Mouse (Mus musculus) heart, embryonic 15.5 days (tissue): ENCODE measurements around the gene Abcc4. TPM values are rescaled to one million over a fixed set of nuclear protein-coding genes. Genes with fewer than 3 reads are reported as not detected.
A peak's percentile ranks its signal among the peaks of the same experiment; 100 is the strongest.

Experiments
- ATAC-seq: fragments of 200-750 bp; cut with Nextera tagmentation; replicated peaks from 2 replicates; pipeline ENCODE4 v1.8.0; 2017; ENCODE audit warnings: low read depth, moderate TSS enrichment; ENCODE audit not compliant: insufficient number of reproducible peaks, insufficient read depth, low FRiP score
- H3K27ac ChIP-seq: fragments of 300-500 bp; sonication (generic); 2 replicates; pipeline ENCODE4 v1.5.1; 2015; ENCODE audit warnings: mild to moderate bottlenecking, inconsistent platforms
- H3K27me3 ChIP-seq: fragments of 300-500 bp; sonication (generic); 2 replicates; pipeline ENCODE4 v1.6.1; 2015; ENCODE audit warnings: inconsistent platforms
- H3K36me3 ChIP-seq: fragments of 300-500 bp; sonication (generic); 2 replicates; pipeline ENCODE4 v1.6.1; 2015; ENCODE audit warnings: mild to moderate bottlenecking, inconsistent platforms
- H3K4me1 ChIP-seq: fragments of 300-500 bp; sonication (generic); replicated peaks from 2 replicates; pipeline ENCODE4 v1.6.1; 2015; ENCODE audit warnings: inconsistent platforms
- H3K4me2 ChIP-seq: fragments of 300-500 bp; sonication (generic); 2 replicates; pipeline ENCODE4 v1.6.1; 2015; ENCODE audit warnings: inconsistent platforms, mild to moderate bottlenecking, moderate library complexity
- H3K4me3 ChIP-seq: fragments of 300-500 bp; sonication (generic); 2 replicates; pipeline ENCODE4 v1.5.1; 2015; ENCODE audit warnings: mild to moderate bottlenecking, inconsistent platforms
- H3K9ac ChIP-seq: fragments of 300-500 bp; sonication (generic); 2 replicates; pipeline ENCODE4 v1.6.1; 2015; ENCODE audit warnings: mild to moderate bottlenecking, inconsistent platforms
- H3K9me3 ChIP-seq: fragments of 300-500 bp; sonication (generic); replicated peaks from 2 replicates; pipeline ENCODE4 v1.6.1; 2016; ENCODE audit warnings: inconsistent platforms
- WGBS: fragments of 180-500 bp; shearing (Covaris S2); methylation state at CpG from one replicate; pipeline ENCODE4 v1.1.7; 2015; ENCODE audit warnings: mixed read lengths; 5-methylcytosine and 5-hydroxymethylcytosine counted together
- microRNA-seq: library from miRNA; unstranded; fragments of <30 nt; microRNA quantifications from one replicate; pipeline ENCODE4, GENCODE M21; 2016
- polyA plus RNA-seq: library from polyadenylated mRNA; unstranded; fragments of >200 nt; fragmentation: Nextera tagmentation; extraction: Ambion mirVana; gene quantifications from 2 replicates; pipeline ENCODE4 v1.2.1, GENCODE M21; 2015

Gene Abcc4
- polyA plus RNA-seq, 1 experiment from 2014 or later, result 1.6 TPM

DNA sequence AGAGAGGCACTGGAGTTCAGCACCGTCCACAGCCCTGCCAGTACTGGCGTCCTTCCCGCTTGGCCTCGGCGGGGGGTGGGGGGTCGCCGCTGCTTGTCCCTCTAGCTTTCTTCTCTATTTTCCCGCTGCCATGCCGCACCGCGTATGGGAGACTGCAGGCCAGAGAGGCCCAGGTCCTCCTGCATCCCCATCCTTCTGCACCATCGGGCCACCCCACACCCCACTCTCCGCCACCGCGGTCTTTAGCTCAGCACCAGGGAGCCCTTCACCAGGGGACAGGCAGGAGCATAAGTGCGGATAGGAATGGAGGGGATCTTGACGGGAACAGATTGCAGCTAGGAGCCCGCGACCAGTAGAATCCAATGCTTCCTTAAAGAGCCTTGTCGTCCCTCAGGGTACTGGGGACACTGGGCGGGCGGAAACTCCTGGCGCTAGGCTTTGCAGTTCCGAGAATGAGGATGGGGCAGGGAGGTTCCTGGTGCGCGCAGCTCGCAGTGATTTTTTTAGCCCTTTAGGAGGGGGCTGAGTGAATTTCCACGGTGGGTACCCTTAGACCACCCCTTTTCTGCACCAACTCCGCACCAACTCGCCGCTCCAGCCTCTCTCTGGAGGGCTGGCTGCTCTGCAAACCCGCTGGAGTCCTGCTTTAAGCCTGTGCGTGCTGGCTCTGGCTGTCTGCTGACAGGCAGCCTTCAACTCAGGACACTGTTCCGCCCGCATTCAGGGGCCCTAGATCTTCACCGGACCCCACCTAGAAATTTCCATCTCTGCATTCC is 268.7 kb downstream of the Abcc4 start:
- Histone ChIP-seq H3K27me3 (peaks cover 81% of the 10 kb centered on the region), H3K4me3 (peak overlapping the region; percentile 54), H3K4me2 (peak overlapping the region; percentile 92), H3K4me1 (peaks cover 14% of the 10 kb centered on the region), H3K9me3 (no peaks in the 10 kb centered on the region), H3K36me3 (no peaks in the 10 kb centered on the region), H3K27ac (no peak overlapping the region), H3K9ac (peak overlapping the region; percentile 40)
- peak; percentile 50; the same call in 1 of the 2 replicates for ATAC-seq
- WGBS, result under 1% methylated on average over 36 of the region's 36 CpGs

DNA sequence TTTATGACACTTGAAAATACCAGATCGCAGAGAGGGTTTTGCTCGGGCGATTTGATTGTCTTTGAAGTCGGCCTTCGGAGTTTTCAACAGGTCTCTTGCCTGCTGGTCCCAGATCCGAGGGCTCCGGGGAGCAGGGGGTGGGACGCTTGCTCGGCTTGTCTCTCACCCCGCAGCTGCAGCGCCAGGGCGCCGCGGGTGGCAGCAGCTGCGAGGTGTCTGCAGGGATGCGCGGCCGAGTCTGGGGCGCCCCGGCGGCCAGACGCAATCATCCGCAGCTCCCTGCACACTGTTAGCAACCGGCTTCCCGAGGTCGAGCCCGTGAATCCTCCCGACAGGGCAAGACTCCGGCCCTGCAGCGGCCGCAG is 269.2 kb downstream of the Abcc4 start:
- Histone ChIP-seq H3K4me2 (peak overlapping the region; percentile 92), H3K27ac (no peak overlapping the region), H3K27me3 (peaks cover 76% of the 10 kb centered on the region), H3K4me3 (peak overlapping the region; percentile 54), H3K9ac (peak overlapping the region; percentile 40; the same call in 1 of the 2 replicates), H3K4me1 (peaks cover 14% of the 10 kb centered on the region), H3K9me3 (no peaks in the 10 kb centered on the region), H3K36me3 (no peaks in the 10 kb centered on the region)
- under 1% methylated on average over 31 of the region's 31 CpGs for WGBS
- peak; percentile 22; the same call in 1 of the 2 replicates for ATAC-seq

DNA sequence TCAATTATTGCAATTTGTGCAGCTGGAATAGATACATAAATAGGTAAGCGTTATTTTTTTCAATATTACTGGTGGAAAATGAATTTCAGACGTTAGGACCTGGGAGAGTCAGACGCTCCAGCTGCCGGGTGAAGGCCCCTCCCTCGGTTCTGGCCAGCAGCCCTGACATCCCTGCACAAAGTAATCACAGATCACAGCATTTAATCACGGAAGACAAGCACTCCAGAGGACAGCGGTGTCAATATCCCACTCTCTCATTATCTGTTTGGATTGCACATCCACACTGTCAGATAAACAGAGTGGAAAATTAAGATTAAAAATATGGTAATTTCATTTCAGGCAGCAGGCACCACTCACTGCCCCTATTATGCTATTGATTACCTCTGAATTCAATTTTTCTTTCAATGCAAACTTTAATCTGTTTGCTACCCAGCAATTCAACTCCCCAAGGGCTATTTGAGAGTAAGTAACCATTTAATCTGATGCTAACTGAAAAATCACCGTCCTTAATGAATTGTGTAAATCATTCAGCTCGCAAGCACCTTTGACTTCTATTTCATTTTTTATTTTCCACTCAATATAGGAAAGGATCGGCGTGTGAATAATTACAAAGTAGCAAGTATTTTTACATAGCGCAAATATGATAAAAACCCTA is 270.2 kb downstream of the Abcc4 start:
- WGBS, result 34% methylated on average over 12 of the region's 12 CpGs
- Histone ChIP-seq H3K27ac (no peak overlapping the region), H3K4me3 (no peak overlapping the region), H3K9me3 (no peaks in the 10 kb centered on the region), H3K27me3 (peaks cover 67% of the 10 kb centered on the region), H3K4me2 (no peak overlapping the region), H3K36me3 (no peaks in the 10 kb centered on the region), H3K9ac (no peak overlapping the region), H3K4me1 (peaks cover 14% of the 10 kb centered on the region)
- ATAC-seq, result no peak

DNA sequence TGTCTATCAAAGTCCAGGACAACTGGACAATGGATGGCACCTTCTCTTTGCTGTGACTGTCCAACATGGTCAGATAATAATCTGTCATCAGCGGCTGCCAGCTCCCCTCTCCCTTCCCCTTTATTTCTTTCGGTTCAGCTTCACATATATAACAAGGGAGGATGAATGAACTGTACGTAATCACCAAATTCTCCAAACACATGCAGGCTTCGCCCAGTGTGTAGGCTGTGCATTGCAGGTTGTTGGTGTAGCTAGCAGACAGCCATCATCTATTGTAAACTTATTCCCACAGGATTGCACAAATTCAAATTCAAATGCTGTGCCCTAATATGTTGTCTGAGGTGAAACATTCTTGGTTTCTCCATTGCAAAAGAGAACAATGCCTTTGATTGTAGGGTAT is 271.2 kb downstream of the Abcc4 start:
- H3K4me3 ChIP-seq, result no peak overlapping the region
- H3K36me3 ChIP-seq, result no peaks in the 10 kb centered on the region
- WGBS, result 85% methylated on average over 4 of the region's 4 CpGs
- H3K27me3 ChIP-seq, result peaks cover 60% of the 10 kb centered on the region
- H3K9me3 ChIP-seq, result no peaks in the 10 kb centered on the region
- H3K9ac ChIP-seq, result no peak overlapping the region
- no peak for ATAC-seq
- H3K27ac ChIP-seq, result no peak overlapping the region
- peaks cover 14% of the 10 kb centered on the region for H3K4me1 ChIP-seq
- no peak overlapping the region for H3K4me2 ChIP-seq

DNA sequence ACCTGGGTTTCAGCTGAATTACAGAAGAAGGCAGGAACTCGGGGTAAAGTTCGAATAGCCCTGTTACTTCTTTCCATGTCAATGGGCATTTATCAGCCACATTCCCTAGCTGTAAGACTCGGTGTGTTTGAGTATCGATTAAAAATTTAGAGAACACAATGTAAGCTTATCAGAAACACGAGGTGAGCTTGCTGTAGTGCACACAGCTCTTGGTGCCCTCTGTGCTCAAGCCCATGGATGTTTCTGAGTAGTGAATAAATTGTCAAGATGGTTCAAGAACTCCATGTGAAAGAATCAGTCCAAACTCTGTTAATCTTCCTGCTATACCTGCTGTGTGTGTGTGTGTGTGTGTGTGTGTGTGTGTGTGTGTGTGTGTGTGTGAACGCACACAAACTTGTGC is 272.2 kb downstream of the Abcc4 start:
- no peak for ATAC-seq
- no peaks in the 10 kb centered on the region for H3K36me3 ChIP-seq
- peaks cover 50% of the 10 kb centered on the region for H3K27me3 ChIP-seq

More for the DNA sequence above, 272.2 kb downstream of the Abcc4 start:
- no peak overlapping the region for H3K27ac ChIP-seq
- no peaks in the 10 kb centered on the region for H3K9me3 ChIP-seq
- no peak overlapping the region for H3K4me3 ChIP-seq
- 64% methylated on average over 6 of the region's 6 CpGs for WGBS
- H3K4me2 ChIP-seq, result no peak overlapping the region
- H3K4me1 ChIP-seq, result peaks cover 14% of the 10 kb centered on the region
- no peak overlapping the region for H3K9ac ChIP-seq

Small RNA genes within 50 kb of the gene (microRNA-seq; reads per million reads assigned to microRNA genes)
- gene Mir6391, result not detected

Other genes with a start within 250 kb of the Abcc4 start
- gene Cldn10, start 81.7 kb upstream of the Abcc4 start, polyA plus RNA-seq, result 2.6 and 3.5 TPM in 2 replicates
- gene Dzip1, start 219.2 kb upstream of the Abcc4 start, polyA plus RNA-seq, result 4.8 and 7.7 TPM in 2 replicates
- 24.9 and 29.6 TPM in 2 replicates for gene Dnajc3, start 231.8 kb upstream of the Abcc4 start, polyA plus RNA-seq